Mouse (Mus musculus) mammary gland, adult 2 months (tissue): ENCODE measurements around the gene Defa33. TPM values are rescaled to one million over a fixed set of nuclear protein-coding genes. Genes with fewer than 3 reads are reported as not detected.

Source experiments
- polyA plus RNA-seq: library from polyadenylated mRNA; depleted of rRNA; stranded (reverse); fragments of >200 nt; gene quantifications from 2 replicates; pipeline ENCODE4 v1.2.3, GENCODE M21; 2012; ENCODE audit warnings: low replicate concordance; rRNA removed

The Defa33 gene
- not detected in 2 replicates for polyA plus RNA-seq

DNA sequence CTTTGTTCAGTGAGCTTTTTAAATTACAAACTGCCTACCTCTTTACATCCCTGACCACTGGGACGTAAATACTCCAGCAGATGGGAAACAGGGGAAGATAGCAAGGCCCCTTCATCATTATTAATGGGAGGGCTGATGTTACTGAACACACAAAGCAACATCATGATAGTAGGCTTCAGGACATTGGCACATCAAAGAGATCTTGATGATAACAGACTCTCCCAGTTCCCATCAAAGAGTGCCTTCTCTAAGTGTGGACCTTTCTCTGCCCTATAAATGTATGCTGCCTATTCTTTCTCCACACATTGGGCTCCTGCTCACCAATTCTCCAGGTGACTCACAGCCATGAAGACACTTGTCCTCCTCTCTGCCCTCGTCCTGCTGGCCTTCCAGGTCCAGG is at the start of gene Defa33:
Gene Defa33, plus strand, starts transcription at position 301 of the 400 bp plus-strand sequence.

GRCm38 (mm10) chr8:21378215-21378614 is 13.4 kb upstream of the Defa33 start, which contains the start of gene Defa2:
Gene Defa2, plus strand, starts transcription at chr8:21378515.

DNA sequence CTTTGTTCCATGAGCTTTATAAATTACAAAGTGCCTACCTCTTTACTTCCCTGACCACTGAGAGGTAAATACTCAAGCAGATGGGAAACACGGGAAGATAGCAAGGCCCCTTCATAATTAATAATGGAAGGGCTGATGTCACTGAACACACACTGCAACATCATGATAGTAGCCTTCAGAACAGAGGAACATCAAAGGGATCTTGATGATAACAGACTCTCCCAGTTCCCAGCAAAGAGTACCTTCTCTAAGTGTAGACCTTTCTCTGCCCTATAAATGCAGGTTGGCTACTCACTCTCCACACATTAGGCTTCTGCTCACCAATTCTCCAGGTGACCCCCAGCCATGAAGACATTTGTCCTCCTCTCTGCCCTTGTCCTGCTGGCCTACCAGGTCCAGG is 35.5 kb downstream of the Defa33 start, which contains the start of gene Defa36:
Gene Defa36, plus strand, starts transcription at position 301 of the 400 bp plus-strand sequence.

Other genes starting within 250 kb of the Defa33 start
- not detected in 2 replicates for gene Defa22, start 229.5 kb upstream of the Defa33 start, polyA plus RNA-seq
- gene Defa31, start 200.2 kb upstream of the Defa33 start, polyA plus RNA-seq = not detected in 2 replicates
- gene Gm15293, start 190.2 kb upstream of the Defa33 start, polyA plus RNA-seq = not detected in 2 replicates
- gene Gm15292, start 142.1 kb upstream of the Defa33 start, polyA plus RNA-seq = not detected in 2 replicates
- not detected in 2 replicates for gene Defa27, start 76.3 kb upstream of the Defa33 start, polyA plus RNA-seq
- gene Defa29, start 64.8 kb upstream of the Defa33 start, polyA plus RNA-seq = not detected in 2 replicates
- gene Defa2, start 13.3 kb upstream of the Defa33 start, polyA plus RNA-seq = not detected in 2 replicates
- not detected in 2 replicates for gene Defa36, start 35.6 kb downstream of the Defa33 start, polyA plus RNA-seq
- not detected in 2 replicates for gene Gm7849, start 64.7 kb downstream of the Defa33 start, polyA plus RNA-seq
- gene Defa20, start 117.4 kb downstream of the Defa33 start, polyA plus RNA-seq = not detected in 2 replicates
- gene Defa32, start 137.2 kb downstream of the Defa33 start, polyA plus RNA-seq = not detected in 2 replicates
- not detected in 2 replicates for gene Defa37, start 173.6 kb downstream of the Defa33 start, polyA plus RNA-seq
- not detected in 2 replicates for gene Defa28, start 191.2 kb downstream of the Defa33 start, polyA plus RNA-seq
- not detected in 2 replicates for gene Gm7861, start 202.7 kb downstream of the Defa33 start, polyA plus RNA-seq
- not detected in 2 replicates for gene Defa26, start 226.4 kb downstream of the Defa33 start, polyA plus RNA-seq